Mouse (Mus musculus) liver, postnatal 0 days (tissue): ENCODE data around the gene Vcp. TPM values are rescaled to one million over a fixed set of nuclear protein-coding genes. Genes with fewer than 3 reads are reported as not detected.

Source experiments
- ATAC-seq: fragments of 200-750 bp; cut with Nextera tagmentation; 2 replicates; pipeline ENCODE4 v1.8.0; 2017; ENCODE audit warnings: mild to moderate bottlenecking, moderate library complexity
- DNase-seq: peaks from one replicate; pipeline ENCODE4 v3.0.0-alpha.2; 2016
- H3K27ac ChIP-seq: fragments of 300-500 bp; sonication (generic); 2 replicates; pipeline ENCODE4 v1.5.1; 2014; ENCODE audit warnings: antibody characterized with exemption, moderate library complexity, mild to moderate bottlenecking, low read depth
- H3K27me3 ChIP-seq: fragments of 300-500 bp; sonication (generic); 2 replicates; pipeline ENCODE4 v1.6.1; 2014; ENCODE audit warnings: low read length, control low read depth, mixed read lengths; ENCODE audit not compliant: insufficient read depth
- H3K36me3 ChIP-seq: fragments of 300-500 bp; sonication (generic); replicated peaks from 2 replicates; pipeline ENCODE4 v1.6.1; 2014; ENCODE audit warnings: mild to moderate bottlenecking, control low read depth, low read length, moderate library complexity, mixed read lengths; ENCODE audit not compliant: insufficient read depth
- H3K4me1 ChIP-seq: fragments of 300-500 bp; sonication (generic); 2 replicates; pipeline ENCODE4 v1.6.1; 2014; ENCODE audit warnings: antibody characterized with exemption, mild to moderate bottlenecking, control low read depth; ENCODE audit not compliant: insufficient read depth
- H3K4me2 ChIP-seq: fragments of 300-500 bp; sonication (generic); 2 replicates; pipeline ENCODE4 v1.6.1; 2014; ENCODE audit warnings: low read depth, mild to moderate bottlenecking, low read length, moderate library complexity, mixed read lengths
- H3K4me3 ChIP-seq: fragments of 300-500 bp; sonication (generic); 2 replicates; pipeline ENCODE4 v1.5.1; 2014; ENCODE audit warnings: low read depth, low read length
- H3K9ac ChIP-seq: fragments of 300-500 bp; sonication (generic); replicated peaks from 2 replicates; pipeline ENCODE4 v1.6.1; 2014; ENCODE audit warnings: mild to moderate bottlenecking, moderate library complexity
- H3K9me3 ChIP-seq: fragments of 300-500 bp; sonication (generic); 2 replicates; pipeline ENCODE4 v1.6.1; 2016; ENCODE audit warnings: mild to moderate bottlenecking, control low read depth, low read length, mixed read lengths
- CTCF ChIP-seq: sonication (generic); IDR thresholded peaks from 2 replicates; pipeline ENCODE4 v1.5.1; 2016; ENCODE audit warnings: antibody characterized with exemption, low read depth
- EP300 ChIP-seq: IDR thresholded peaks from 2 replicates; pipeline ENCODE4 v1.6.1; 2016; ENCODE audit warnings: antibody characterized with exemption, low read depth, mild to moderate bottlenecking
- whole genome bisulfite sequencing: fragments of 180-500 bp; shearing (Covaris S2); extraction: QIAGEN DNeasy Blood & Tissue Kit; methylation state at CpG from one replicate; pipeline ENCODE4 v1.1.7; 2014; ENCODE audit not compliant: insufficient replicate concordance; 5-methylcytosine and 5-hydroxymethylcytosine counted together
- polyA plus RNA-seq: library from polyadenylated mRNA; unstranded; fragments of >200 nt; fragmentation: Nextera tagmentation; extraction: Ambion mirVana; gene quantifications from 2 replicates; pipeline ENCODE4 v1.2.1, GENCODE M21; 2015

The Vcp gene
- polyA plus RNA-seq, 1 experiment from 2014 or later, result 145 TPM

DNA sequence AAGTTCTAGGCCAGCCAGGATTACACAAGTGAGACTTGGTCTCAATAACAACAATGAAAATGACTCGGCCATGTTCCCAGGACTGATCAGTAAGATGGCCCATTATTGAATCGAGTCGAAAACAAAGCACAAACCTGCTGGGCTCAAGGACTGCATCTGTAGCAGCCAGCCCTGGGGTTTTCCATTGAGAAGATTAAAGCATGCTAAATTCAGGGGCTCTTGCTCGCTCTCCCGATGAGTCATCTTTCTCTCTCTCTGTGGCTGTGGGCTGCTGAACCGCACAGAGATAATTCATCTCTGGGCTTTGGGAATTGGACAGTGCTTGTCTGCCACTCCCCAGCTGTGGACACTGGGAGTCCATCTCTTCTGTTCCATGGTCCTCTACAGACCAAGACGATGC is 58.9 kb downstream of the Vcp start:
- Histone ChIP-seq H3K36me3 (no peaks in the 10 kb centered on the region), H3K4me3 (no peak overlapping the region), H3K27ac (no peak overlapping the region), H3K4me1 (no peaks in the 10 kb centered on the region), H3K9ac (no peak overlapping the region), H3K9me3 (no peaks in the 10 kb centered on the region), H3K27me3 (peaks cover 17% of the 10 kb centered on the region; the same call in 1 of the 2 replicates), H3K4me2 (no peak overlapping the region)
- no peak for ATAC-seq
- WGBS, result 68% methylated on average over 7 of the region's 7 CpGs
- no peak for TF ChIP-seq CTCF
- no peak for TF ChIP-seq EP300
- DNase-seq, result no peak

DNA sequence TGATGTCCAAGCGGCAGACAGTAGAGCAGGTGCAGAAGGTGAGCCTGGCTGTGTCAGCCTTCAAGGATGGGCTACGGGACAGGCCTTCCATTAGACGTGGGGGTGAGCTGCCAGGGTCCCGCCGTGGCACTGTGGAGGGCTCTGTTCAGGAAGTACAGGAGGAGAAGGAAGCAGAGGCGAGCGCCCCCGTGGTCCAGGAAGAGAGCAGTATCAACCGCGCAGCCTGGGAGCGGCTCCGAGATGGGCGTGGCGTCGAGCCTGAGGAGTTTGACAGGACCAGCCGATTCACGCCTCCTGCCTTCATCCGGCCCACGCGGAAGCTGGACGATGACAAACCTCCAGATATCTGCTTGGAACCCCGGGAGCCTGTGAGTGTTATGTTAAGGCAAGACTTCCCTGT is 66.7 kb downstream of the Vcp start:
- Histone ChIP-seq H3K36me3 (no peaks in the 10 kb centered on the region), H3K9ac (no peak overlapping the region; the same call in 1 of the 2 replicates), H3K27me3 (peaks cover 16% of the 10 kb centered on the region; the same call in 1 of the 2 replicates), H3K9me3 (no peaks in the 10 kb centered on the region), H3K4me3 (no peak overlapping the region), H3K27ac (no peak overlapping the region), H3K4me1 (0 out of 2 replicates have a peak, but pooled peaks cover 2% of the 10 kb centered on the region), H3K4me2 (peak overlapping the region; percentile 44; the same call in 1 of the 2 replicates)
- WGBS, result 10% methylated on average over 22 of the region's 22 CpGs
- TF ChIP-seq CTCF (no peak; the same call in 1 of the 2 replicates), EP300 (no peak)
- peak; percentile 66 for DNase-seq
- no peak for ATAC-seq

DNA sequence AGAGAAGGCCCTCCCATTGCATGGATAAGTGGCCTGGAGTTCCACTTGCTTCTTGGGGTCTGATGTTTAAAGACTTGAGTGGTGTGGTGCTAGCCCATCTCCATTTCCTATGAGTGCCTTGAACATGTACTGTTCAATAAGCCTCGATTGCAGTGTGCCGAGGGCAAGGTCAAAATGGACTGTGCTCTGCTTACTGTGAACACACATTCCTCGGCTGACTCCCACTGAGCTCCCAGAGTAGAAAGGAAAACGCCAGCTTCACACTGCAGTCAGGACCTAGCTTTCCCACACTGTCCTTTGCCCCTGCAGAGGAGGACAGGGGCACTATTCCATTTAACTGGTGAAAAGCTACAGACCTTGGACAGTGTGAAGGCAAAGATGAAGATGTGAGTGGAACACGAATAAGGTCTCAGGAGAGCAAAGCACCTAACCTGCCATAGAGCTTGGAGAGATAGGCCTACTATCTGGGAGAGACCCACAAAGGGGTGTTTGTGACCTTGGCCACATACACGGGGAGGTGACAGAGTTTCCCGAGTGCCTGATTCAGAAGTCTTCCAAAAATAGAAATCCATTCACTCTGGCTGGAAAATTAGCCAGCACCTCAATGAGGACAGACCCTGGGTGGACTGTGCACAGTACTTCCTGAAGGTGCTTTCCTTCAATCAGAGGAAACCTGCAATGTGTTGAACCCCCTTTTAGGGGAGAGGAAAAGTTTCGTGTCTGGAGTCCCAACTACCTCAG is 67.9 kb downstream of the Vcp start:
- H3K4me1 ChIP-seq, result 0 out of 2 replicates have a peak, but pooled peaks cover 2% of the 10 kb centered on the region
- no peak overlapping the region for H3K4me2 ChIP-seq
- no peaks in the 10 kb centered on the region for H3K36me3 ChIP-seq
- H3K4me3 ChIP-seq, result no peak overlapping the region
- H3K27me3 ChIP-seq, result peaks cover 9% of the 10 kb centered on the region; the same call in 1 of the 2 replicates
- H3K27ac ChIP-seq, result no peak overlapping the region
- H3K9me3 ChIP-seq, result no peaks in the 10 kb centered on the region
- H3K9ac ChIP-seq, result no peak overlapping the region
- no peak for DNase-seq
- ATAC-seq, result no peak
- WGBS, result 55% methylated on average over 8 of the region's 8 CpGs
- TF ChIP-seq EP300 (no peak), CTCF (no peak)

Other genes with a start within 250 kb of the Vcp start
- not detected in 2 replicates for gene Ccl19, start 243.9 kb downstream of the Vcp start, polyA plus RNA-seq
- 0.70 and 1.1 TPM in 2 replicates for gene Ccl21a, start 226.5 kb downstream of the Vcp start, polyA plus RNA-seq
- 0.04 TPM in 2 replicates for gene Fam205a1, start 146.6 kb downstream of the Vcp start, polyA plus RNA-seq
- 0.05 TPM in 1 of 2 replicates, not detected in the other for gene Gm12394, start 143.7 kb downstream of the Vcp start, polyA plus RNA-seq
- 0.22 and 0.39 TPM in 2 replicates for gene Fam205c, start 126.3 kb downstream of the Vcp start, polyA plus RNA-seq
- 0.11 and 0.12 TPM in 2 replicates for gene Phf24, start 83.8 kb downstream of the Vcp start, polyA plus RNA-seq
- 0.73 and 1.0 TPM in 2 replicates for gene Dnajb5, start 50.7 kb downstream of the Vcp start, polyA plus RNA-seq
- 0.17 TPM in 1 of 2 replicates, not detected in the other for gene 1700022I11Rik, start 30.9 kb downstream of the Vcp start, polyA plus RNA-seq
- gene Fancg, start 10.0 kb upstream of the Vcp start, polyA plus RNA-seq, result 4.5 and 5.5 TPM in 2 replicates
- gene Pigo, start 25.3 kb upstream of the Vcp start, polyA plus RNA-seq, result 7.6 and 8.3 TPM in 2 replicates
- 114 and 116 TPM in 2 replicates for gene Stoml2, start 31.2 kb upstream of the Vcp start, polyA plus RNA-seq
- 11.3 and 11.7 TPM in 2 replicates for gene Fam214b, start 45.7 kb upstream of the Vcp start, polyA plus RNA-seq
- gene Unc13b, start 58.4 kb upstream of the Vcp start, polyA plus RNA-seq, result 0.37 and 0.52 TPM in 2 replicates